Mouse (Mus musculus): ENCODE measurements at regions not wholly inside any gene's neighbourhood (a gene's known extent, or its start where the extent isn't known, plus 50 kb on each side); places are given as distances from the start of the nearest gene placed in this dataset.

GRCm38 (mm10) chr11:112951421-112951820, 169.4 kb downstream of the Sox9 start:
- DNase-seq (ENCODE audit: low read depth): peak; percentile 73
- TF ChIP-seq POLR2A (IDR thresholded peaks at IDR 0.05; ENCODE audit: borderline replicate concordance, extremely low read depth, insufficient read depth, insufficient read length, poor library complexity, severe bottlenecking) (no peak), CTCF (IDR thresholded peaks at IDR 0.05; ENCODE audit: borderline replicate concordance, extremely low read depth, insufficient read depth, insufficient read length) (no peak)

GRCm38 (mm10) chr11:112952356-112952755, 170.3 kb downstream of the Sox9 start:
- DNase-seq (ENCODE audit: low read depth): no peak
- no peak for TF ChIP-seq POLR2A (IDR thresholded peaks at IDR 0.05; ENCODE audit: borderline replicate concordance, extremely low read depth, insufficient read depth, insufficient read length, poor library complexity, severe bottlenecking)
- no peak for TF ChIP-seq CTCF (IDR thresholded peaks at IDR 0.05; ENCODE audit: borderline replicate concordance, extremely low read depth, insufficient read depth, insufficient read length)

GRCm38 (mm10) chr11:112953491-112953890, 171.5 kb downstream of the Sox9 start:
- TF ChIP-seq CTCF (IDR thresholded peaks at IDR 0.05; ENCODE audit: borderline replicate concordance, extremely low read depth, insufficient read depth, insufficient read length): no peak
- TF ChIP-seq POLR2A (IDR thresholded peaks at IDR 0.05; ENCODE audit: borderline replicate concordance, extremely low read depth, insufficient read depth, insufficient read length, poor library complexity, severe bottlenecking): no peak
- DNase-seq (ENCODE audit: low read depth): peak; percentile 81

- TF ChIP-seq POLR2A (IDR thresholded peaks at IDR 0.05; ENCODE audit: borderline replicate concordance, extremely low read depth, insufficient read depth, insufficient read length, poor library complexity, severe bottlenecking) (no peak), CTCF (IDR thresholded peaks at IDR 0.05; ENCODE audit: borderline replicate concordance, extremely low read depth, insufficient read depth, insufficient read length) (no peak)
These were observed 174.9 kb downstream of the Sox9 start for GRCm38 (mm10) chr11:112956748-112957440.

GRCm38 (mm10) chr11:112959609-112960008, 177.6 kb downstream of the Sox9 start:
- TF ChIP-seq CTCF (IDR thresholded peaks at IDR 0.05; ENCODE audit: borderline replicate concordance, extremely low read depth, insufficient read depth, insufficient read length) (no peak), POLR2A (IDR thresholded peaks at IDR 0.05; ENCODE audit: borderline replicate concordance, extremely low read depth, insufficient read depth, insufficient read length, poor library complexity, severe bottlenecking) (no peak)
- DNase-seq (ENCODE audit: low read depth): peak; percentile 20

More at GRCm38 (mm10) chr11:112956748-112957440, 174.9 kb downstream of the Sox9 start:
- DNase-seq (ENCODE audit: low read depth): no peak

- no peak for TF ChIP-seq CTCF (IDR thresholded peaks at IDR 0.05; ENCODE audit: borderline replicate concordance, extremely low read depth, insufficient read depth, insufficient read length)
- TF ChIP-seq POLR2A (IDR thresholded peaks at IDR 0.05; ENCODE audit: borderline replicate concordance, extremely low read depth, insufficient read depth, insufficient read length, poor library complexity, severe bottlenecking): no peak
- peak; percentile 13 for DNase-seq (ENCODE audit: low read depth)
These were observed 191.3 kb downstream of the Sox9 start for GRCm38 (mm10) chr11:112973286-112973685.

- TF ChIP-seq POLR2A (IDR thresholded peaks at IDR 0.05; ENCODE audit: borderline replicate concordance, extremely low read depth, insufficient read depth, insufficient read length, poor library complexity, severe bottlenecking) (no peak), CTCF (IDR thresholded peaks at IDR 0.05; ENCODE audit: borderline replicate concordance, extremely low read depth, insufficient read depth, insufficient read length) (no peak)
- DNase-seq (ENCODE audit: low read depth): no peak
These were observed 192.9 kb downstream of the Sox9 start for GRCm38 (mm10) chr11:112974893-112975292.

GRCm38 (mm10) chr11:112976914-112977785, 195.1 kb downstream of the Sox9 start:
- TF ChIP-seq POLR2A (IDR thresholded peaks at IDR 0.05; ENCODE audit: borderline replicate concordance, extremely low read depth, insufficient read depth, insufficient read length, poor library complexity, severe bottlenecking): no peak
- no peak for TF ChIP-seq CTCF (IDR thresholded peaks at IDR 0.05; ENCODE audit: borderline replicate concordance, extremely low read depth, insufficient read depth, insufficient read length)
- DNase-seq (ENCODE audit: low read depth): peak; percentile 97

GRCm38 (mm10) chr11:112978884-112979283, 196.9 kb downstream of the Sox9 start:
- no peak for DNase-seq (ENCODE audit: low read depth)
- TF ChIP-seq POLR2A (IDR thresholded peaks at IDR 0.05; ENCODE audit: borderline replicate concordance, extremely low read depth, insufficient read depth, insufficient read length, poor library complexity, severe bottlenecking): no peak
- TF ChIP-seq CTCF (IDR thresholded peaks at IDR 0.05; ENCODE audit: borderline replicate concordance, extremely low read depth, insufficient read depth, insufficient read length): no peak

- no peak for DNase-seq (ENCODE audit: low read depth)
These were observed 197.4 kb downstream of the Sox9 start for GRCm38 (mm10) chr11:112979413-112979812.

GRCm38 (mm10) chr11:112982165-112982801, 200.3 kb downstream of the Sox9 start:
- DNase-seq (ENCODE audit: low read depth): peak; percentile 96
- TF ChIP-seq POLR2A (IDR thresholded peaks at IDR 0.05; ENCODE audit: borderline replicate concordance, extremely low read depth, insufficient read depth, insufficient read length, poor library complexity, severe bottlenecking): no peak
- no peak for TF ChIP-seq CTCF (IDR thresholded peaks at IDR 0.05; ENCODE audit: borderline replicate concordance, extremely low read depth, insufficient read depth, insufficient read length)

More at GRCm38 (mm10) chr11:112979413-112979812, 197.4 kb downstream of the Sox9 start:
- TF ChIP-seq CTCF (IDR thresholded peaks at IDR 0.05; ENCODE audit: borderline replicate concordance, extremely low read depth, insufficient read depth, insufficient read length) (no peak), POLR2A (IDR thresholded peaks at IDR 0.05; ENCODE audit: borderline replicate concordance, extremely low read depth, insufficient read depth, insufficient read length, poor library complexity, severe bottlenecking) (no peak)

All from brain, embryonic 14.5 days (tissue).